Mouse (Mus musculus): ENCODE measurements around the gene Tm9sf1.

DNA sequence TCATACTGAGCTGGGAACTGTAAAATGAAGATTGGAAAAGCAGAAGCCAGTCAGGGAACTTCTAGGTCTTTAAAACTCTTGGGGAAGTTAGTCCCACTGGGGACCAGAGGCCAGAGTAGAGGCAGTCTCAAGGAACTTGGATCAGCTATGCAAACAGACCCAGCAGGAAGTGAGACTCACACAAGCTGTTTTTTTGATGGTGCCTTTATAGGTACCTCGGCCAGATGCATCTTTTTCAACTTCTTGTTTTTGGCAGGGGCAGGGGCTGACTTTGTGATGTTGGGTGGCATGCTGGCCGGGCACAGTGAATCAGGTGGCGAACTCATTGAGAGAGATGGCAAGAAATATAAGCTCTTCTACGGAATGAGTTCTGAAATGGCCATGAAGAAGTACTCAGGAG is 34.0 kb upstream of the Tm9sf1 start:
- TF ChIP-seq CTCF (IDR thresholded peaks at IDR 0.05; ENCODE audit: borderline replicate concordance, control insufficient read depth, extremely low read depth, insufficient read depth, low read length, poor library complexity) (no peak), POLR2A (IDR thresholded peaks at IDR 0.05; ENCODE audit: control insufficient read depth, extremely low read depth, insufficient read depth, low read length, poor library complexity) (no peak)
